Mouse (Mus musculus) intestine, postnatal 0 days (tissue): Measurements from ENCODE around the gene Olfr1339. TPM values are rescaled to one million over a fixed set of nuclear protein-coding genes. Genes with fewer than 3 reads are reported as not detected.

Experiments used
- ATAC-seq: fragments of 200-750 bp; cut with Nextera tagmentation; 2 replicates; pipeline ENCODE4 v1.8.0; 2017; ENCODE audit warnings: mild to moderate bottlenecking, moderate TSS enrichment, moderate library complexity
- H3K27ac ChIP-seq: fragments of 300-500 bp; sonication (generic); 2 replicates; pipeline ENCODE4 v1.5.1; 2014; ENCODE audit warnings: mild to moderate bottlenecking, low read depth, low read length, moderate library complexity
- H3K27me3 ChIP-seq: fragments of 300-500 bp; sonication (generic); replicated peaks from 2 replicates; pipeline ENCODE4 v1.6.1; 2014; ENCODE audit warnings: low read length, mixed read lengths; ENCODE audit not compliant: control insufficient read depth, insufficient read depth
- H3K36me3 ChIP-seq: fragments of 300-500 bp; sonication (generic); 2 replicates; pipeline ENCODE4 v1.6.1; 2014; ENCODE audit warnings: mild to moderate bottlenecking, moderate library complexity; ENCODE audit not compliant: control insufficient read depth, insufficient read depth
- H3K4me1 ChIP-seq: fragments of 300-500 bp; sonication (generic); replicated peaks from 2 replicates; pipeline ENCODE4 v1.6.1; 2014; ENCODE audit warnings: antibody characterized with exemption, low read length, mixed read lengths; ENCODE audit not compliant: control insufficient read depth, insufficient read depth
- H3K4me2 ChIP-seq: fragments of 300-500 bp; sonication (generic); replicated peaks from 2 replicates; pipeline ENCODE4 v1.6.1; 2014; ENCODE audit warnings: low read depth, mild to moderate bottlenecking, moderate library complexity
- H3K4me3 ChIP-seq: fragments of 300-500 bp; sonication (generic); 2 replicates; pipeline ENCODE4 v1.5.1; 2014; ENCODE audit warnings: low read depth, low read length
- H3K9ac ChIP-seq: fragments of 300-500 bp; sonication (generic); 2 replicates; pipeline ENCODE4 v1.6.1; 2014; ENCODE audit warnings: mild to moderate bottlenecking, low read depth, low read length
- H3K9me3 ChIP-seq: fragments of 300-500 bp; sonication (generic); 2 replicates; pipeline ENCODE4 v1.6.1; 2016; ENCODE audit warnings: mixed run types; ENCODE audit not compliant: control insufficient read depth
- CTCF ChIP-seq: sonication (generic); IDR thresholded peaks from 2 replicates; pipeline ENCODE4 v1.5.1; 2016; ENCODE audit warnings: low read depth, mild to moderate bottlenecking, control low read depth, antibody characterized with exemption, moderate library complexity
- WGBS: fragments of 180-500 bp; shearing (Covaris S2); extraction: QIAGEN DNeasy Blood & Tissue Kit; methylation state at CpG from one replicate; pipeline ENCODE4 v1.1.7; 2014; 5-methylcytosine and 5-hydroxymethylcytosine counted together
- polyA plus RNA-seq: library from polyadenylated mRNA; unstranded; fragments of >200 nt; fragmentation: Nextera tagmentation; extraction: Ambion mirVana; gene quantifications from 2 replicates; pipeline ENCODE4 v1.2.1, GENCODE M21; 2015

Olfr1339 gene
- polyA plus RNA-seq, 1 experiment from 2014 or later = not detected

GRCm38 (mm10) chr4:118711656-118712055, 20.3 kb upstream of the Olfr1339 start:
- Histone ChIP-seq H3K27ac (no peak overlapping the region), H3K4me1 (no peaks in the 10 kb centered on the region), H3K4me2 (no peak overlapping the region), H3K9me3 (no peaks in the 10 kb centered on the region), H3K4me3 (no peak overlapping the region), H3K36me3 (no peaks in the 10 kb centered on the region), H3K27me3 (no peaks in the 10 kb centered on the region), H3K9ac (no peak overlapping the region)
- ATAC-seq = no peak
- TF ChIP-seq CTCF = no peak
- WGBS = 73% methylated on average over 1 of the region's 1 CpGs

- Histone ChIP-seq H3K36me3 (no peaks in the 10 kb centered on the region), H3K27me3 (no peaks in the 10 kb centered on the region), H3K4me1 (no peaks in the 10 kb centered on the region), H3K9me3 (no peaks in the 10 kb centered on the region), H3K4me2 (no peak within 1 kb of the TSS), H3K27ac (no peak within 1 kb of the TSS), H3K4me3 (no peak within 1 kb of the TSS), H3K9ac (no peak within 1 kb of the TSS)
- no peak for ATAC-seq
- TF ChIP-seq CTCF = no peak
Measured at GRCm38 (mm10) chr4:118719838-118720237, 12.1 kb upstream of the Olfr1339 start, which contains the start of gene Olfr1340. Olfr1340 (plus strand) TSS chr4:118720138.

DNA sequence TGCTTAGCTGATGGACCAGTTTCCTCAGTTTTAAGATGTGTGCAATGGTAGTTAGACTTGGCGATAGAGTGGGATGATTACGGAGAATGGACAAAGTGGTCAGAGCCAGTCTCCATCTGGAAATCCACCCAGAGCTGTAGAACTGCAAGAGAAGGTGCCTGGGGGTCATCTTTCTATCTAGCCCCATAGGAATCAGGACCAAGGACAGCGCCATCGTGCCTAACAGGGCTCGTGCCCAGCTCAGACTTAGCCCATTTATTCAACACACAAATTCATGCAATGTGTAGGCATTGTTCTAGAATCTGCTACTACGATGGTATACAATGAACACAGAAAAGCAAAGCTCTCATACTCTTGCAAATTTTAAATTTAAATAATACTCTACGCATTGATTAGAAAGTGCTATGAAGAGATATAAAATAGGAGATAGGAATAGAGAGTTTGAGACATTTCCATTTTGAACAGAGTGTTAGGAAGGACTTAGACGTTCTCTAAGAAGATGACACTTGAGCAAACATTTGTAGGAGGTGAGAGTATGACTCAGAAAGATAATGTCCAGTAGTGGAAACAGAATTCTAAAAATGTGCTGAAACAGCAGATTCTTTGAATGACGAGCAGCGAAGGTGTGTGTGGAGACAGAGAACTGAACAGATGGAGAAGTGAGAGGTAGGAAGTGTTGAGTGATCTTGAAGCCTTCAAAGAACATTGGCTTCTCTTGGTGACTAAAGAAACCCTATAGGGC, 10.1 kb upstream of the Olfr1339 start:
- Histone ChIP-seq H3K4me3 (no peak overlapping the region), H3K27ac (no peak overlapping the region), H3K36me3 (no peaks in the 10 kb centered on the region), H3K27me3 (no peaks in the 10 kb centered on the region), H3K9me3 (no peaks in the 10 kb centered on the region), H3K9ac (no peak overlapping the region), H3K4me1 (no peaks in the 10 kb centered on the region), H3K4me2 (no peak overlapping the region)
- ATAC-seq = no peak
- WGBS = 49% methylated on average over 10 of the region's 10 CpGs
- TF ChIP-seq CTCF = no peak

- Histone ChIP-seq H3K27ac (no peak overlapping the region), H3K36me3 (no peaks in the 10 kb centered on the region), H3K4me2 (no peak overlapping the region), H3K9ac (no peak overlapping the region), H3K27me3 (no peaks in the 10 kb centered on the region), H3K4me3 (no peak overlapping the region), H3K4me1 (no peaks in the 10 kb centered on the region), H3K9me3 (no peaks in the 10 kb centered on the region)
- WGBS = 76% methylated on average over 3 of the region's 3 CpGs
- TF ChIP-seq CTCF = no peak
- ATAC-seq = no peak
Measured at GRCm38 (mm10) chr4:118739574-118739973, 7.6 kb downstream of the Olfr1339 start.

DNA sequence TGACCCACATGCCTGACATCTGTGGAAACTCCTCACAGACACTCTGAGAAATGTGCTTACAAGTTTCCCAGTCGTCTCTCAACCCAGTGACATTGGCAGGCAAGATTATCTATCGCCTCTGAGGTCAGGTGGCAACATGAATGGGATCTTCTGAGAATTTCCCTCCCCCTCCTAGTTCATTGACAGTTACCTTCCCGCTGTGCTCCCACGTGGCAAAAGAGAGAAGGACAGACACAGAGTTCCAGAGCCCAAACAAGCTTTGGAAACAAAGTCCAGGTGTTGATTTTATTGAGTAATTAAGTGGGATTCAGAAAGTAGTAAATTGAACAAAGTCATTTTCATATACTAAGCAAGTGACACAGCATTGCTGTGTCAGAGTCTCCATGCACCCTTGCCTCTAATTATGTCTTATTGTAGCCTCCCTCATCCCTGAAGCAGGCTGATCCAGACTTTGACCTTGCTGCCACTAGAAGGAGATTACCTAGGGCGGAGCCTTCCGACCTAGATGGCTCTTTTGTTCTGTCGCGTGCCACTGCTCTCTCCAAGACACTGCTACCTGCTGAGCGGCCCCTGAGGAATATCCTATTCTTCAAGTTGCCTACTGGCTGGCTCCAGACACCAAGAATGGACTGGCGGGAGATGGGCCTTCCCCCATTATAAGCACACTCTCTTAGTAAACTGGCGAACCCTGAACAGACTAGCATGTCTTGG, 9.2 kb downstream of the Olfr1339 start:
- Histone ChIP-seq H3K36me3 (no peaks in the 10 kb centered on the region), H3K27me3 (no peaks in the 10 kb centered on the region), H3K4me1 (no peaks in the 10 kb centered on the region), H3K4me2 (no peak overlapping the region), H3K9me3 (no peaks in the 10 kb centered on the region), H3K9ac (no peak overlapping the region), H3K27ac (no peak overlapping the region), H3K4me3 (no peak overlapping the region)
- WGBS = 5% methylated on average over 11 of the region's 11 CpGs
- no peak for TF ChIP-seq CTCF
- no peak for ATAC-seq

- Histone ChIP-seq H3K9me3 (no peaks in the 10 kb centered on the region), H3K27ac (no peak overlapping the region), H3K4me3 (no peak overlapping the region), H3K27me3 (no peaks in the 10 kb centered on the region), H3K4me2 (no peak overlapping the region), H3K9ac (no peak overlapping the region), H3K4me1 (no peaks in the 10 kb centered on the region), H3K36me3 (no peaks in the 10 kb centered on the region)
- no peak for ATAC-seq
- 26% methylated on average over 16 of the region's 16 CpGs for WGBS
- TF ChIP-seq CTCF = no peak
Measured at GRCm38 (mm10) chr4:118741881-118742280, 9.9 kb downstream of the Olfr1339 start.
